Mouse (Mus musculus) stomach, postnatal 0 days (tissue): ENCODE data around the gene Chchd1. TPM values are rescaled to one million over a fixed set of nuclear protein-coding genes. Genes with fewer than 3 reads are reported as not detected.

Experiments
- ATAC-seq: fragments of 200-750 bp; cut with Nextera tagmentation; 2 replicates; pipeline ENCODE4 v1.8.0; 2017; ENCODE audit not compliant: low FRiP score, low TSS enrichment
- DNase-seq: peaks from one replicate; pipeline ENCODE4 v3.0.0-alpha.2; 2016; ENCODE audit warnings: low spot score
- H3K27ac ChIP-seq: fragments of 300-500 bp; sonication (generic); replicated peaks from 2 replicates; pipeline ENCODE4 v1.5.1; 2014; ENCODE audit warnings: mild to moderate bottlenecking, control low read depth
- H3K27me3 ChIP-seq: fragments of 300-500 bp; sonication (generic); 2 replicates; pipeline ENCODE4 v1.6.1; 2014; ENCODE audit warnings: low read length; ENCODE audit not compliant: control insufficient read depth, insufficient read depth
- H3K36me3 ChIP-seq: fragments of 300-500 bp; sonication (generic); 2 replicates; pipeline ENCODE4 v1.6.1; 2014; ENCODE audit warnings: low read length, mixed read lengths; ENCODE audit not compliant: control insufficient read depth, insufficient read depth
- H3K4me1 ChIP-seq: fragments of 300-500 bp; sonication (generic); replicated peaks from 2 replicates; pipeline ENCODE4 v1.6.1; 2014; ENCODE audit warnings: antibody characterized with exemption; ENCODE audit not compliant: control insufficient read depth, insufficient read depth
- H3K4me2 ChIP-seq: fragments of 300-500 bp; sonication (generic); replicated peaks from 2 replicates; pipeline ENCODE4 v1.6.1; 2014; ENCODE audit warnings: low read depth, mild to moderate bottlenecking, control low read depth, moderate library complexity
- H3K4me3 ChIP-seq: fragments of 300-500 bp; sonication (generic); 2 replicates; pipeline ENCODE4 v1.5.1; 2014; ENCODE audit warnings: low read depth, low read length, control low read depth
- H3K9ac ChIP-seq: fragments of 300-500 bp; sonication (generic); 2 replicates; pipeline ENCODE4 v1.6.1; 2014; ENCODE audit warnings: mild to moderate bottlenecking, low read length, control low read depth, mixed read lengths
- H3K9me3 ChIP-seq: fragments of 300-500 bp; sonication (generic); 2 replicates; pipeline ENCODE4 v1.6.1; 2016; ENCODE audit warnings: low read length; ENCODE audit not compliant: control insufficient read depth
- CTCF ChIP-seq: IDR thresholded peaks from 2 replicates; pipeline ENCODE4 v1.5.1; 2016; ENCODE audit warnings: antibody characterized with exemption, low read depth, mild to moderate bottlenecking, moderate library complexity
- EP300 ChIP-seq: optimal IDR thresholded peaks from 2 replicates; pipeline ENCODE3; 2016; ENCODE audit warnings: antibody characterized with exemption
- WGBS: fragments of 180-500 bp; shearing (Covaris S2); extraction: QIAGEN DNeasy Blood & Tissue Kit; methylation state at CpG from one replicate; pipeline ENCODE4 v1.1.7; 2014; 5-methylcytosine and 5-hydroxymethylcytosine counted together
- polyA plus RNA-seq: library from polyadenylated mRNA; unstranded; fragments of >200 nt; fragmentation: Nextera tagmentation; extraction: Ambion mirVana; gene quantifications from 2 replicates; pipeline ENCODE4 v1.2.1, GENCODE M21; 2015

Gene Chchd1
- polyA plus RNA-seq, 1 experiment from 2014 or later = 159 TPM

DNA sequence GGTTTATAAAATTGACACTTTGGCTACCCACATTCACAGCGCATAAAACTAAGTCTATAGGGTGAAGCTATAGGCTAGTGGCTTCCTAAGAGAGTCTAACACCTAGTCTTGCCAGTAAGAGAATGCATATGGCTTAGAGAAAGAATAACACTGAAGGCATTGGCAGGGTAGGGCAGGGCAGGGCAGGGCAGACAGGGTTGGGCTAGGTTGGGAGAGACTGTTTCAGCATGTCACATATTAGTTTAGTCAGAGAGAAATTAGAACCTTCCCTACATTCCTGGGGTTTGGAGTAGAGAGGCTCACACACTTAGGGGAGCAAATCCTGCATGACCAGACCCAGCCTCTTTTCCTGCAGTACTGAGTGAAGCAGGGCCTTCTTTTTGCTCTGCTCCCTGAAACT is 35.3 kb upstream of the Chchd1 start:
- WGBS = 45% methylated on average over 1 of the region's 1 CpGs
- peak; percentile 76 for ATAC-seq
- no peak overlapping the region for H3K4me2 ChIP-seq
- no peaks in the 10 kb centered on the region for H3K27me3 ChIP-seq
- H3K36me3 ChIP-seq = no peaks in the 10 kb centered on the region
- no peaks in the 10 kb centered on the region for H3K4me1 ChIP-seq
- no peak overlapping the region for H3K4me3 ChIP-seq
- no peak for TF ChIP-seq EP300
- no peak for TF ChIP-seq CTCF
- no peaks in the 10 kb centered on the region for H3K9me3 ChIP-seq
- peak overlapping the region; percentile 75 for H3K27ac ChIP-seq
- no peak overlapping the region for H3K9ac ChIP-seq
- no peak for DNase-seq

DNA sequence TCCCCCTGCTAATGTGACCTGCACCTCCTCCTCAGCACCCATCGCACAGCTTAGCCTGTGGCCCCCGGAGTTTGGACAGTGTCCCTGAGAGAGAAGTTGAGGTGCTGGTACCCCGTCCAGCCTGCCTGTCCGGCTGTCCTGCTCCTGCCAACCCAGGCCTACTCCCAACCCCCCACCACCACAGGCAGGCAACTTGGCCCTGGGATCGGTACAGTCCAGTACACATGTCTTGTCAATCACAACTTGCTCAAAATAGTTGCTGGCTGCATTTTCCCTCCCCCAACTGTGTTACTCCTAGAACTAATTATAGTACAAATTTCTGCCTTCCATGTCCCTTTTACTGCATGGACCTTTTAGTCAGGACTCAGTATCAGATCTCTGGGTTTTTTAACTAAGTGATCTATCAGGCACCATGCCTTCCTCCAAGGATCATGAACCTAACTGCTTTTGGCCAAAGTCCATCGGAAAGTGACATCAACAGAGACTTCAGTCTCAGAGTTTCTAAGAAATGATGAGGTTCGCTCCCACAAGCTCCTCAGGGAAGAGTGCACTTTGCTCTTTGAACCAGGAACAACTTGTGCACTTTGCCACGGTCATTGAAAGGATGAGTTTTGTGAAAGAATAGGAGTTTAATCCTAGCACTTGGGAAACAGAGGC is 34.5 kb upstream of the Chchd1 start, which contains the start of gene Synpo2l:
Gene Synpo2l, minus strand, starts transcription at position 201 of the 657 bp plus-strand sequence.
- ATAC-seq (no peak), DNase-seq (no peak)
- Histone ChIP-seq H3K9ac (no peak within 1 kb of the TSS), H3K36me3 (no peaks in the 10 kb centered on the region), H3K9me3 (no peaks in the 10 kb centered on the region), H3K27ac (peak within 1 kb of the TSS; percentile 75), H3K4me2 (no peak within 1 kb of the TSS), H3K4me3 (no peak within 1 kb of the TSS), H3K27me3 (no peaks in the 10 kb centered on the region), H3K4me1 (no peaks in the 10 kb centered on the region)
- WGBS = 76% methylated on average over 8 of the region's 8 CpGs
- TF ChIP-seq CTCF = no peak
- no peak for TF ChIP-seq EP300

DNA sequence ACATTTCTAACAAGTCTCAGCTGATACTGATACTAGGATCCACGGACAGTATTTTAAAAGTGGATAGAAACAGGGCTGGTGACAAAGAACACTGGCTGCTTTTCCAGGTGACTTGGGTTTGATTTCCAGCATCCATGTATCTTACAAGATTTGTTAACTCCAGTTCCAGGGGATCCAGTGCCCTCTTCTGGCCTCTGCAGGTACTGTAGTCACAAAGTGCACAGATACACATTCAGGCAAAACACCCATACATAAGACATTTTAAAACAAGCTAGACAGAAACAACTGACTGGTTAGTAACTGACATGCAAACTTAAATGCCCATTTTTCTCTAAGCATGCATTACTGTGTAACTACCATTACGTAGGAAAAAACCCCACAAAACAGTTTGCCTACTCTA is 29.8 kb upstream of the Chchd1 start:
- ATAC-seq (no peak), DNase-seq (peak; percentile 65)
- 88% methylated on average over 2 of the region's 2 CpGs for WGBS
- H3K27me3 ChIP-seq = no peaks in the 10 kb centered on the region
- H3K4me2 ChIP-seq = no peak overlapping the region
- H3K9me3 ChIP-seq = no peaks in the 10 kb centered on the region
- no peak overlapping the region for H3K27ac ChIP-seq
- peaks cover 7% of the 10 kb centered on the region; the same call in 1 of the 2 replicates for H3K4me1 ChIP-seq
- H3K36me3 ChIP-seq = peaks cover 6% of the 10 kb centered on the region
- H3K9ac ChIP-seq = no peak overlapping the region
- no peak overlapping the region for H3K4me3 ChIP-seq
- no peak for TF ChIP-seq EP300
- TF ChIP-seq CTCF = peak; percentile 73

DNA sequence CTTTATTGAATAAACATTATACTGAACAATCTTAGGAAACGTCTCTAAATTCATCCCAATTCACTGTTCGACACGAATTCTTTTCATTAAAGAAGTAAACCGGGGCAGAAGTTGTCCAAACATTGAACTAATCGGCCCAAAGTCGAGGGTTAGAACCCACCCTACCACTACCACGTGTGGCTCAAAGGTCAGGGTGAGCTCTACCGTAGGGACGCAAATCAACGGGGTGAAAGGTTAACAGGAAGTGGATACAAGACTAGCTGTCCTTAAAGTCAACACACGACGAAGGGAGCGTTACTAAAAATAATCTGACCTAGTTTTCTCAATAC is 29.1 kb upstream of the Chchd1 start:
- H3K9ac ChIP-seq = peak overlapping the region; percentile 53

DNA sequence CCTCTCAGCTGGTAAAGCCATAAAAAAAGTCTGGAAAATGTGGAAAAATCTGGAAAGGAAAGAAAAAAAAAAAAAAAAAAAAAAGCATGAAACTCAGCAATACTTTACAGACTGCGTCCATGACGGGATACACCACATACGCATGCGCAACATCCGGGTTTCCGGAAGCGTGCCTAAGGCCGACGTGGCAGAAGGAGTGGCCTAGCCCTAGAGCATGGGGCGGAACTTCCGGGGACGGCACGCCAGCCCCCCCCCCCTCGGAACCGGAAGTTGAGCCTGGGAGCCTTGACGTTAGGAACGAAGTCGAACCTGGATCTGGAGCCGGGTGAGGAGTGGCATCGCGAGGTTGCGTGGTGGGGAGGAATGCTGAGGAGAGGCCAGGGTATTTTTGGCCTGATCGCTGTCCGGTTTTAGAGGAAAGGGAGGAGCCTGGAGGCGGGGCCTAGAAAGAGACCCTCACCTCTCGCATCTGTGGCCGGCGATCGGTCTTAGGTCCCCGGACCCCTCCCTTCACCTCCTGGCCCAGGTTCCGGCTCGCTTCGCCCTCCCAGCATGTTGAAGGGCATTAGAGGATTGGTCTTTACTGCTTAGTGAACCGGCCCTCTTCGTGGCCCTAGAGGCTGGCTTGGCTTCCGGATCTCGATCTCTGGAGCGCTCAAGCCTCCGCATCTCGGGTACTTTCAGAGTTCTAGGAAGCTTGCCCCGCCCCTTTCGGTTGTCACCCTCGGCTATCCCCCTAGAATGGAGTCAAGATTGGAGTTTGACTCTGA is 28.6 kb upstream of the Chchd1 start, which contains the start of gene Sec24c:
Gene Sec24c, plus strand, starts transcription at position 245 of the 770 bp plus-strand sequence.
- peak; percentile 100 for DNase-seq
- peaks cover 10% of the 10 kb centered on the region for H3K36me3 ChIP-seq
- peak within 1 kb of the TSS; percentile 98 for H3K27ac ChIP-seq
- H3K9ac ChIP-seq = peak within 1 kb of the TSS; percentile 86
- ATAC-seq = peak; percentile 96
- peak within 1 kb of the TSS; percentile 81 for H3K4me2 ChIP-seq
- H3K9me3 ChIP-seq = no peaks in the 10 kb centered on the region
- no peaks in the 10 kb centered on the region for H3K27me3 ChIP-seq
- H3K4me3 ChIP-seq = peak within 1 kb of the TSS; percentile 77
- WGBS = under 1% methylated on average over 43 of the region's 43 CpGs
- peak; percentile 76 for TF ChIP-seq EP300
- no peak for TF ChIP-seq CTCF
- peaks cover 7% of the 10 kb centered on the region; the same call in 1 of the 2 replicates for H3K4me1 ChIP-seq

More for the DNA sequence above, 29.1 kb upstream of the Chchd1 start:
- Histone ChIP-seq H3K27ac (peak overlapping the region; percentile 76), H3K27me3 (no peaks in the 10 kb centered on the region), H3K36me3 (peaks cover 9% of the 10 kb centered on the region), H3K4me3 (peak overlapping the region; percentile 77), H3K4me1 (peaks cover 7% of the 10 kb centered on the region; the same call in 1 of the 2 replicates), H3K4me2 (peak overlapping the region; percentile 52), H3K9me3 (no peaks in the 10 kb centered on the region)
- TF ChIP-seq EP300 (peak; percentile 9), CTCF (no peak)
- DNase-seq (peak; percentile 58), ATAC-seq (peak; percentile 74)
- 7% methylated on average over 13 of the region's 13 CpGs for WGBS
